Mouse (Mus musculus) stomach, embryonic 14.5 days (tissue): ENCODE results near the gene Skap2. TPM values are rescaled to one million over a fixed set of nuclear protein-coding genes. Genes with fewer than 3 reads are reported as not detected.

Source experiments
- ATAC-seq: fragments of 200-750 bp; cut with Nextera tagmentation; 2 replicates; pipeline ENCODE4 v1.8.0; 2017; ENCODE audit warnings: low read depth, moderate TSS enrichment; ENCODE audit not compliant: insufficient number of reproducible peaks, insufficient read depth, low FRiP score
- H3K27ac ChIP-seq: fragments of 300-500 bp; sonication (generic); 2 replicates; pipeline ENCODE4 v1.5.1; 2014; ENCODE audit warnings: mild to moderate bottlenecking, low read length, moderate library complexity, mixed read lengths
- H3K27me3 ChIP-seq: fragments of 300-500 bp; sonication (generic); 2 replicates; pipeline ENCODE4 v1.6.1; 2014; ENCODE audit warnings: low read length, control low read depth, mixed read lengths; ENCODE audit not compliant: control insufficient read depth, insufficient read depth
- H3K36me3 ChIP-seq: fragments of 300-500 bp; sonication (generic); 2 replicates; pipeline ENCODE4 v1.6.1; 2014; ENCODE audit warnings: mild to moderate bottlenecking, control low read depth, low read length, moderate library complexity, mixed read lengths; ENCODE audit not compliant: control insufficient read depth, insufficient read depth
- H3K4me1 ChIP-seq: fragments of 300-500 bp; sonication (generic); 2 replicates; pipeline ENCODE4 v1.6.1; 2014; ENCODE audit warnings: low read length, control low read depth, mixed read lengths; ENCODE audit not compliant: control insufficient read depth, insufficient read depth
- H3K4me2 ChIP-seq: fragments of 300-500 bp; sonication (generic); replicated peaks from 2 replicates; pipeline ENCODE4 v1.6.1; 2014; ENCODE audit warnings: low read depth, low read length, control low read depth
- H3K4me3 ChIP-seq: fragments of 300-500 bp; sonication (generic); 2 replicates; pipeline ENCODE4 v1.5.1; 2014; ENCODE audit warnings: low read depth, low read length, control low read depth
- H3K9ac ChIP-seq: fragments of 300-500 bp; sonication (generic); replicated peaks from 2 replicates; pipeline ENCODE4 v1.6.1; 2014; ENCODE audit warnings: low read depth, mild to moderate bottlenecking, control low read depth, low read length, moderate library complexity, mixed read lengths
- H3K9me3 ChIP-seq: fragments of 300-500 bp; sonication (generic); 2 replicates; pipeline ENCODE4 v1.6.1; 2016; ENCODE audit warnings: low read depth, low read length, control low read depth; ENCODE audit not compliant: control insufficient read depth
- WGBS: fragments of 180-500 bp; shearing (Covaris S2); extraction: QIAGEN DNeasy Blood & Tissue Kit; methylation state at CpG from one replicate; pipeline ENCODE4 v1.1.7; 2014; 5-methylcytosine and 5-hydroxymethylcytosine counted together
- polyA plus RNA-seq: library from polyadenylated mRNA; unstranded; fragments of >200 nt; fragmentation: Nextera tagmentation; extraction: Ambion mirVana; gene quantifications from 2 replicates; pipeline ENCODE4 v1.2.1, GENCODE M21; 2014

Gene Skap2
- polyA plus RNA-seq = 49.1 and 49.4 TPM in 2 replicates

- peak; percentile 98 for ATAC-seq
Measured at GRCm38 (mm10) chr6:52012409-52013244, at the start of gene Skap2. TSS of gene Skap2 (minus strand) at chr6:52012549.

GRCm38 (mm10) chr6:52058899-52059448 is 46.6 kb upstream of the Skap2 start:
- Histone ChIP-seq H3K9ac (no peak overlapping the region), H3K9me3 (no peaks in the 10 kb centered on the region), H3K4me2 (no peak overlapping the region), H3K4me3 (no peak overlapping the region), H3K27me3 (no peaks in the 10 kb centered on the region), H3K27ac (no peak overlapping the region), H3K36me3 (no peaks in the 10 kb centered on the region), H3K4me1 (0 out of 2 replicates have a peak, but pooled peaks cover 3% of the 10 kb centered on the region)
- ATAC-seq = no peak
- 55% methylated on average over 10 of the region's 10 CpGs for WGBS

More at GRCm38 (mm10) chr6:52012409-52013244, at the start of gene Skap2:
- WGBS = under 1% methylated on average over 51 of the region's 51 CpGs
- H3K4me3 ChIP-seq = peak within 1 kb of the TSS; percentile 63
- H3K4me1 ChIP-seq = no peaks in the 10 kb centered on the region
- H3K9me3 ChIP-seq = no peaks in the 10 kb centered on the region
- peak within 1 kb of the TSS; percentile 58 for H3K4me2 ChIP-seq
- H3K27me3 ChIP-seq = no peaks in the 10 kb centered on the region; the same call in 1 of the 2 replicates
- H3K36me3 ChIP-seq = no peaks in the 10 kb centered on the region
- peak within 1 kb of the TSS; percentile 36; the same call in 1 of the 2 replicates for H3K9ac ChIP-seq
- no peak within 1 kb of the TSS for H3K27ac ChIP-seq

GRCm38 (mm10) chr6:52058120-52058519 is 45.8 kb upstream of the Skap2 start:
- H3K4me2 ChIP-seq = no peak overlapping the region
- 0 out of 2 replicates have a peak, but pooled peaks cover 7% of the 10 kb centered on the region for H3K4me1 ChIP-seq
- H3K27ac ChIP-seq = no peak overlapping the region
- H3K4me3 ChIP-seq = no peak overlapping the region
- no peak for ATAC-seq
- 54% methylated on average over 5 of the region's 5 CpGs for WGBS
- H3K36me3 ChIP-seq = no peaks in the 10 kb centered on the region
- H3K9ac ChIP-seq = no peak overlapping the region
- H3K27me3 ChIP-seq = no peaks in the 10 kb centered on the region
- H3K9me3 ChIP-seq = no peaks in the 10 kb centered on the region

- no peak for ATAC-seq
- Histone ChIP-seq H3K4me2 (peak overlapping the region; percentile 12; the same call in 1 of the 2 replicates), H3K9ac (no peak overlapping the region), H3K27ac (peak overlapping the region; percentile 58), H3K36me3 (no peaks in the 10 kb centered on the region), H3K4me3 (no peak overlapping the region), H3K9me3 (no peaks in the 10 kb centered on the region), H3K27me3 (no peaks in the 10 kb centered on the region), H3K4me1 (peaks cover 8% of the 10 kb centered on the region; the same call in 1 of the 2 replicates)
- 53% methylated on average over 15 of the region's 15 CpGs for WGBS
Measured at GRCm38 (mm10) chr6:52053567-52054561, 41.5 kb upstream of the Skap2 start.

DNA sequence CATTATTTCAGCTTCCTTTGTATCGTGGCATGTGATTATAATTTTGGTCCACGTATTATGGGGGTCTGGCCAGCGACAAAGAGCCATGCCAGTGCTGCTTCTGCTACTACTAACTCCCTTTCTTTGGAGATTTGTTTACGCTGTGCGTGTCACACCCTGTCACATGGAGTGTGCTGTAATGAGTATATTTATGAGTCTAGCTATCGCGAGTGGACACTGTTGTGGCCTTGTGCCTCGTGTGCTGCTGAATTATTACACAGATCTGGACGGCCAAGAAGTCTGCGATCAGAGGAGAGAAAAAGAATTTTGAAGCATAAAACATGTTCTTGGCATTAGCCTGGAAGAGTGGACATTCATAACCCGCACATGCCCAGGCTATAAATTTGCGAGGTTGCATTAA is 37.7 kb upstream of the Skap2 start:
- WGBS = 44% methylated on average over 12 of the region's 12 CpGs

DNA sequence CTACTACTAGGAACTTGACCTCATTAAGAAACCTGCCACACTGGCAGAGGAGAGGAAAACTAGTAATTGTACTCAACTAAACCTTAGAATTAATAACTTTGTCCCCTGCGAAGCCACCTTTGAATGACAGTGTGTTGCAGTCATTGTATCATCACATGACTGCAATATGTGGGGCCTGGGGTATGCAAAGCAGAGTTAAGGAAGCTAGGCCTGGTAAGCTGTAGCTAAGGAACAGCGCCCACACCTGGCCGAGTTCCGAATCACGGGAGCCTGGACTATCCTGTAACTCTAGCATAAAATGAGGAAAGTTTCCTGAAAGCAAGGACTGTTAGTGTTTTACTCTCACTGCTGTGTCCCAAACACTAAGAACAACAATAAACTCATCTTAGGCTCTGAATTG is 33.2 kb upstream of the Skap2 start:
- Histone ChIP-seq H3K4me1 (no peaks in the 10 kb centered on the region), H3K4me2 (no peak overlapping the region), H3K27ac (no peak overlapping the region), H3K9me3 (no peaks in the 10 kb centered on the region), H3K4me3 (no peak overlapping the region), H3K9ac (no peak overlapping the region), H3K36me3 (no peaks in the 10 kb centered on the region), H3K27me3 (no peaks in the 10 kb centered on the region)
- ATAC-seq = no peak
- 65% methylated on average over 5 of the region's 5 CpGs for WGBS

More for the DNA sequence above, 37.7 kb upstream of the Skap2 start:
- Histone ChIP-seq H3K27me3 (no peaks in the 10 kb centered on the region), H3K4me1 (peaks cover 8% of the 10 kb centered on the region; the same call in 1 of the 2 replicates), H3K4me3 (no peak overlapping the region), H3K36me3 (no peaks in the 10 kb centered on the region), H3K27ac (no peak overlapping the region), H3K9me3 (no peaks in the 10 kb centered on the region), H3K4me2 (no peak overlapping the region), H3K9ac (no peak overlapping the region)
- ATAC-seq = no peak

DNA sequence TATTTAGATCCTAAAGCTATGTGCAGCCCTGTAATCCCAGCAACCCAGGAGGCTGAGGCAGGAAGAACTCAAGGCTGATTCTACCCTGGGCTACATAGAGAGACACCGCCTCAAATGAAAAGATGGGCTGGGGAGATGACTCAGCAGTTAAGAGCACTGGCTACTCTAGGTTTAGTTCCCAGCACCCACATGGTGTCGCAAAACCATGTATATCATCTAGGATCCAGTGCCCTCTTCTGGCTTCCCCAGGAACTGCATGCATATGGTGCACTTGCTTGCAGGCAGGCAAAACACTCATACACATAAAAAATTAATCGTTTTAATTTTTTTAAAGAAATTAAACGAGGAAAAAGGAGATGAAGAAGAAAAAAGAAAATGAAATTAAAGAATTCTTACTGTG is 23.7 kb upstream of the Skap2 start:
- WGBS = 87% methylated on average over 4 of the region's 4 CpGs
- H3K4me3 ChIP-seq = no peak overlapping the region
- H3K4me1 ChIP-seq = no peaks in the 10 kb centered on the region
- H3K36me3 ChIP-seq = no peaks in the 10 kb centered on the region
- H3K4me2 ChIP-seq = no peak overlapping the region
- H3K27ac ChIP-seq = no peak overlapping the region
- no peaks in the 10 kb centered on the region for H3K27me3 ChIP-seq
- ATAC-seq = no peak
- no peak overlapping the region for H3K9ac ChIP-seq
- H3K9me3 ChIP-seq = no peaks in the 10 kb centered on the region

- no peak overlapping the region for H3K4me2 ChIP-seq
- no peaks in the 10 kb centered on the region for H3K9me3 ChIP-seq
- WGBS = 37% methylated on average over 7 of the region's 7 CpGs
- ATAC-seq = no peak
- H3K27ac ChIP-seq = no peak overlapping the region
- H3K9ac ChIP-seq = no peak overlapping the region
- no peaks in the 10 kb centered on the region for H3K27me3 ChIP-seq
- H3K4me1 ChIP-seq = no peaks in the 10 kb centered on the region
- H3K36me3 ChIP-seq = no peaks in the 10 kb centered on the region
- H3K4me3 ChIP-seq = no peak overlapping the region
Measured at GRCm38 (mm10) chr6:52031181-52031580, 18.8 kb upstream of the Skap2 start.
